Mouse (Mus musculus): Measurements from ENCODE around the gene Gm3642.
"Not testable (repeated sequence)": the region's sequence is repeated elsewhere in the genome, so short reads cannot be mapped to it uniquely, and the experiment has no call there.

- not testable (repeated sequence) for TF ChIP-seq CTCF (IDR thresholded peaks at IDR 0.05; ENCODE audit: extremely low read depth, insufficient read length, insufficient replicate concordance, low read depth, low read length); POLR2A (IDR thresholded peaks at IDR 0.05; ENCODE audit: low read depth, low read length)
Observed at GRCm38 (mm10) chr14:6840211-6840610, at the start of gene Gm3642.
